17 mouse cellular contexts compared by ENCODE assay signal in the genomic region with DNA sequence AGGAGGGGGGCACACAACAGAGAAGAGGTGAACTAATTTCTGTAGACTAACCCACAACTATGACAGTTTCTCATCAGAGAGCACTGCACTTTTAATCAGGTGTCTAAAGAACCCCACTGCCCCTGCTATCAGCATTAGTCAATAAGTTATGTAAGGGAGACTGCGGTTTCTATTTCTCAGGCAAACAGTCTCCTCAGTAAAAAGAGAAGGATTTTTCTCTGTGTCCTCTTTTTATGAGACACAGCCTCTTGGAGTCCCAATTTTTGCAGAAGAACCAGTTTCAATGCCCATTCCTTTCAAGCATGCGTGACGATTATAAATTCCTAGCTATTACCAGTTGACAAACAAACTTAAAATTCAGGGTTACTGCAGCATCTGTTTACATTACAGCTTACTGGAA.
"Had no signal": no experiment of that assay in that cellular context is flagged by ENCODE, and none has a peak within 500 bp of the region (broad histone marks: within the 10 kb centered on the region; RNA-seq: fewer than 3 reads in every experiment).

No protein-coding gene starts in this region.

- H3K27ac ChIP-seq: midbrain, embryonic 10.5 days; midbrain, embryonic 12.5 days; neural tube, embryonic 13.5 days; neural tube, embryonic 15.5 days; stomach, embryonic 15.5 days; stomach, postnatal 0 days had no signal

- H3K9ac ChIP-seq: lung, embryonic 14.5 days; midbrain, embryonic 12.5 days; neural tube, embryonic 13.5 days; neural tube, embryonic 15.5 days; stomach, embryonic 15.5 days had no signal

- H3K27me3 ChIP-seq: midbrain, embryonic 12.5 days; neural tube, embryonic 13.5 days; neural tube, embryonic 15.5 days; stomach, embryonic 15.5 days had no signal

- DNase-seq: lung, embryonic 14.5 days; lung, postnatal 10 days; lung, postnatal 4 days; midbrain, embryonic 14.5 days; retina, postnatal 1 day; right cerebral cortex, adult 18-20 months; thymus, adult 2 months; thymus, postnatal 25 days; thymus, postnatal 4 days had no signal

- H3K4me2 ChIP-seq: lung, embryonic 14.5 days; midbrain, embryonic 12.5 days; neural tube, embryonic 13.5 days; neural tube, embryonic 15.5 days; stomach, embryonic 15.5 days had no signal

- H3K4me3 ChIP-seq: midbrain, embryonic 10.5 days; midbrain, embryonic 12.5 days; myocyte; neural tube, embryonic 13.5 days; neural tube, embryonic 15.5 days; stomach, embryonic 15.5 days had no signal

- H3K9me3 ChIP-seq: midbrain, embryonic 10.5 days; midbrain, embryonic 12.5 days; neural tube, embryonic 13.5 days; neural tube, embryonic 15.5 days; stomach, embryonic 15.5 days had no signal

- H3K4me1 ChIP-seq: midbrain, embryonic 10.5 days; midbrain, embryonic 12.5 days; stomach, embryonic 15.5 days had no signal

- H3K36me3 ChIP-seq: neural tube, embryonic 15.5 days had no signal

- ATAC-seq: midbrain, embryonic 16.5 days had no signal
